Comparison of ENCODE assay signal across 38 mouse cellular contexts in genomic region chr4:120006046-120006445, GRCm38 (mm10). TPM values are rescaled to one million over a fixed set of nuclear protein-coding genes. Genes with fewer than 3 reads are reported as not detected.
"Had no signal": no experiment of that assay in that cellular context is flagged by ENCODE, and none has a peak within 500 bp of the region (broad histone marks: within the 10 kb centered on the region; RNA-seq: fewer than 3 reads in every experiment).

No protein-coding gene starts in this region.

- H3K4me2 ChIP-seq: heart, embryonic 12.5 days; hindbrain, embryonic 12.5 days; hindbrain, embryonic 14.5 days; intestine, embryonic 15.5 days; limb, embryonic 13.5 days; limb, embryonic 15.5 days had no signal

- H3K4me1 ChIP-seq: hindbrain, embryonic 12.5 days; intestine, embryonic 15.5 days had no signal

- H3K27me3 ChIP-seq: hindbrain, embryonic 12.5 days; intestine, embryonic 15.5 days; limb, embryonic 13.5 days; limb, embryonic 15.5 days had no signal

- H3K36me3 ChIP-seq: heart, embryonic 10.5 days; heart, embryonic 12.5 days; hindbrain, embryonic 10.5 days; hindbrain, embryonic 12.5 days; intestine, embryonic 15.5 days; limb, embryonic 13.5 days; limb, embryonic 15.5 days had no signal

- ATAC-seq: hindbrain, embryonic 16.5 days; inflammation-experienced regulatory T-cells, adult 6 months; intestine, embryonic 15.5 days; intestine, postnatal 0 days had no signal

- DNase-seq: gastrocnemius, postnatal 14 days; gastrocnemius, postnatal 36 days; heart, postnatal 10 days; heart, postnatal 4 days; kidney, adult 18-20 months; kidney, adult 8-10 months; kidney, postnatal 10 days; kidney, postnatal 25 days; kidney, postnatal 4 days; left cerebral cortex, postnatal 4 days had no signal

- H3K9me3 ChIP-seq: heart, embryonic 10.5 days; heart, embryonic 12.5 days; hindbrain, embryonic 10.5 days; hindbrain, embryonic 12.5 days; intestine, embryonic 15.5 days; limb, embryonic 13.5 days; limb, embryonic 15.5 days had no signal

- H3K9ac ChIP-seq: heart, embryonic 12.5 days; hindbrain, embryonic 12.5 days; hindbrain, embryonic 14.5 days; intestine, embryonic 15.5 days; limb, embryonic 13.5 days; limb, embryonic 15.5 days had no signal

- H3K27ac ChIP-seq: heart, embryonic 10.5 days; hindbrain, embryonic 10.5 days; hindbrain, embryonic 12.5 days; hindbrain, embryonic 14.5 days; intestine, embryonic 15.5 days; layer of hippocampus, adult 2 months; left cerebral cortex, adult 2 months; limb, embryonic 13.5 days; limb, embryonic 15.5 days had no signal

- H3K4me3 ChIP-seq: heart, embryonic 10.5 days; heart, embryonic 12.5 days; hindbrain, embryonic 10.5 days; hindbrain, embryonic 12.5 days; intestine, embryonic 15.5 days; layer of hippocampus, adult 2 months; left cerebral cortex, adult 2 months; limb, embryonic 13.5 days; limb, embryonic 15.5 days had no signal

RNA-seq across cellular contexts. Expression of gene AL607142.1, which starts 58.8 kb away (rescaled TPM):
- total RNA-seq: gastrocnemius, adult 18-20 months; gastrocnemius, adult 8-10 months; gastrocnemius, postnatal 14 days; gastrocnemius, postnatal 36 days; heart, adult 18-20 months; heart, adult 8-10 months; heart, postnatal 10 days; heart, postnatal 25 days; heart, postnatal 4 days; layer of hippocampus, adult 2 months; layer of hippocampus, postnatal 10 days; layer of hippocampus, postnatal 25 days; left cerebral cortex, adult 2 months; left cerebral cortex, postnatal 25 days; left cerebral cortex, postnatal 4 days; liver, adult 2 months had no signal
- polyA plus RNA-seq: gonadal fat pad, adult 2 months; heart, embryonic 10.5 days; heart, embryonic 12.5 days; heart, embryonic 14.5 days; heart, embryonic 16.5 days; hindbrain, embryonic 10.5 days; hindbrain, embryonic 12.5 days; hindbrain, embryonic 14.5 days; hindbrain, embryonic 16.5 days; inflammation-experienced regulatory T-cells, adult 6 months; intestine, embryonic 15.5 days; intestine, postnatal 0 days; kidney, embryonic 14.5 days; kidney, embryonic 16.5 days; limb, embryonic 11.5 days; limb, embryonic 13.5 days; limb, embryonic 15.5 days; liver, adult 2 months had no signal
